Mouse (Mus musculus): ENCODE measurements at regions not wholly inside any gene's neighbourhood (a gene's known extent, or its start where the extent isn't known, plus 50 kb on each side); places are given as distances from the start of the nearest gene placed in this dataset.

GRCm38 (mm10) chr5:7782235-7782634 is 178.0 kb upstream of the Steap4 start:
- TF ChIP-seq CTCF (IDR thresholded peaks at IDR 0.05; ENCODE audit: insufficient read depth, low read length) (no peak), POLR2A (IDR thresholded peaks at IDR 0.05; ENCODE audit: borderline replicate concordance, extremely low read depth, low read depth, low read length) (no peak)

Data from lung, adult 2 months (tissue).